In the genomic region with DNA sequence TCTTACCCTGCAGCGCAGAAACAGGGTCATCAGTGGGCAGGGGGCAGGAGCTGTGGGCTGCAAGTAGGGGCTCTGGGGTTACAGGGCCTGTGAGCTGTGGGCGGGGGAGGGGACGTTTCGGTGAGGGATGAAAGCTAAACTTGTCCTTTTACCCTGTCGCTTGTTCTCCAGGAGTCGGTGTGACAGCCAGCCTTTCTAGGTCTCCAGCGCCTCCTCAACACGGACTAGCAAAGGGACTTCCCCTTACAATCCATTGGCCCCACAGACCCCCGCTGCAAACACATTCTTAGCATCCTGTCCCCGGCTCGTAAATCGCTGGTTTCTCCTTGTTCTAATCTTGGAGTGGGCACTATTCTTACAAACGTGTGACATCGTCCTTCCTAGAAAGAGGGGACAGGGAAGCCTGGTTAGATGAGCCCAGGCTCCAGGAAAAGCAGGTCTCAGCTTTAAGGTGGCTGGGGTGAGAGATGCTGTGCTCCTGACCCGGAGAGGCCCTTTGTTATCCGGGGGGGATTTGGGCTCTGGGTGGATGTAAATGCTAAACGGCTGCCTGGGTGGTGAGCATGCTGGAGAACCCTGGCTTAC, we compare ENCODE assay signal across 8 mouse cellular contexts. TPM values are rescaled to one million over a fixed set of nuclear protein-coding genes. Genes with fewer than 3 reads are reported as not detected.
DNase-seq lines count a peak whose midpoint lies in the region; ATAC-seq lines count a peak whose summit lies in the region.

No protein-coding gene starts in this region.

- H3K27ac ChIP-seq in midbrain, embryonic 15.5 days, result peak overlapping the region; percentile 71

- no peak for ATAC-seq in CD4-positive, CD25-positive, alpha-beta regulatory T cell, adult 4 months
- ATAC-seq in midbrain, embryonic 15.5 days (replicated peaks), result peak; percentile 4; the same call in 1 of the 2 replicates

- H3K4me3 ChIP-seq in midbrain, embryonic 15.5 days, result peak overlapping the region; percentile 14; the same call in 1 of the 2 replicates

- peaks cover 50% of the 10 kb centered on the region for H3K4me1 ChIP-seq in midbrain, embryonic 15.5 days

- H3K27me3 ChIP-seq in midbrain, embryonic 15.5 days (replicated peaks), result no peaks in the 10 kb centered on the region

- no peaks in the 10 kb centered on the region for H3K9me3 ChIP-seq in midbrain, embryonic 15.5 days

- peak overlapping the region; percentile 44 for H3K4me2 ChIP-seq in midbrain, embryonic 15.5 days

- WGBS in midbrain, embryonic 15.5 days, result 6% methylated on average over 17 of the region's 17 CpGs

- peak overlapping the region; percentile 27; the same call in 1 of the 2 replicates for H3K9ac ChIP-seq in midbrain, embryonic 15.5 days

- no peaks in the 10 kb centered on the region for H3K36me3 ChIP-seq in midbrain, embryonic 15.5 days (replicated peaks)

- intact Hi-C loops in gastrocnemius, postnatal 14 days (cut with DNase I; ENCODE audit: low total_unique reads), result no loop called here

- DNase-seq in CD4-positive, CD25-positive, alpha-beta regulatory T cell, adult 2 months (ENCODE audit: low read depth, low spot score), result peak; percentile 38
- peak; percentile 38 for DNase-seq in right cerebral cortex, adult 18-20 months
- DNase-seq in right cerebral cortex, postnatal 25 days, result no peak
- DNase-seq in gastrocnemius, postnatal 14 days, result peak; percentile 50
- DNase-seq in kidney, postnatal 10 days, result peak; percentile 71
- DNase-seq in ovary, postnatal 10 days (ENCODE audit: low spot score), result no peak

RNA-seq across cellular contexts. Expression of a gene that starts 7.6 kb away (rescaled TPM):
- polyA plus RNA-seq in CD4-positive, CD25-positive, alpha-beta regulatory T cell, adult 4 months (2017; shearing (Covaris generic)), result 10 to 100 TPM in 1 of 2 experiments, 1 to 10 TPM in 1; 4.9 to 12.3 TPM
- 10 to 100 TPM; 27.3 to 64.6 TPM for total RNA-seq in gastrocnemius, postnatal 14 days (2021)
- 3.4 and 3.9 TPM in 2 replicates for polyA plus RNA-seq in midbrain, embryonic 15.5 days (2015; fragmentation: Nextera tagmentation; extraction: Ambion mirVana)

RNA-seq across cellular contexts. Expression of a gene that starts 12.6 kb away (rescaled TPM):
- 10 to 100 TPM; 22.3 to 24.8 TPM for polyA plus RNA-seq in CD4-positive, CD25-positive, alpha-beta regulatory T cell, adult 4 months (2017; shearing (Covaris generic))
- total RNA-seq in gastrocnemius, postnatal 14 days (2021), result 10 to 100 TPM; 49.0 to 55.3 TPM
- 33.2 and 33.6 TPM in 2 replicates for polyA plus RNA-seq in midbrain, embryonic 15.5 days (2015; fragmentation: Nextera tagmentation; extraction: Ambion mirVana)

RNA-seq across cellular contexts. Expression of a gene that starts 22.0 kb away (rescaled TPM):
- polyA plus RNA-seq in CD4-positive, CD25-positive, alpha-beta regulatory T cell, adult 4 months (2017; shearing (Covaris generic)), result 10 to 100 TPM; 13.6 to 14.5 TPM
- 10 to 100 TPM; 20.1 to 21.5 TPM for total RNA-seq in gastrocnemius, postnatal 14 days (2021)
- polyA plus RNA-seq in midbrain, embryonic 15.5 days (2015; fragmentation: Nextera tagmentation; extraction: Ambion mirVana), result 56.3 and 57.7 TPM in 2 replicates

RNA-seq across cellular contexts. Expression of a gene that starts 42.3 kb away (rescaled TPM):
- 1 to 10 TPM; 4.8 to 5.7 TPM for polyA plus RNA-seq in CD4-positive, CD25-positive, alpha-beta regulatory T cell, adult 4 months (2017; shearing (Covaris generic))
- total RNA-seq in gastrocnemius, postnatal 14 days (2021), result 100 to 1,000 TPM in 1 of 2 experiments, 10 to 100 TPM in 1; 91.8 to 106 TPM
- 151 and 158 TPM in 2 replicates for polyA plus RNA-seq in midbrain, embryonic 15.5 days (2015; fragmentation: Nextera tagmentation; extraction: Ambion mirVana)

RNA-seq across cellular contexts. Expression of a gene that starts 53.5 kb away (rescaled TPM):
- polyA plus RNA-seq in CD4-positive, CD25-positive, alpha-beta regulatory T cell, adult 4 months (2017; shearing (Covaris generic)), result 10 to 100 TPM; 27.0 to 37.5 TPM
- 10 to 100 TPM; 40.3 to 42.0 TPM for total RNA-seq in gastrocnemius, postnatal 14 days (2021)
- 82.9 and 84.8 TPM in 2 replicates for polyA plus RNA-seq in midbrain, embryonic 15.5 days (2015; fragmentation: Nextera tagmentation; extraction: Ambion mirVana)

Comparison
In these comparisons a context has a peak if more than half of its experiments do, and no peak if none do; other contexts are left out.
1. DNase-seq: peak in CD4-positive, CD25-positive, alpha-beta regulatory T cell, adult 2 months (single experiment), right cerebral cortex, adult 18-20 months (single experiment), gastrocnemius, postnatal 14 days (single experiment) and kidney, postnatal 10 days (single experiment); none in right cerebral cortex, postnatal 25 days (single experiment) and ovary, postnatal 10 days (single experiment).